Mouse (Mus musculus): ENCODE data around the gene Il9r. TPM values are rescaled to one million over a fixed set of nuclear protein-coding genes. Genes with fewer than 3 reads are reported as not detected.

Gene Il9r
- polyA plus RNA-seq, 1 experiment from 2014 or later = not detected

DNA sequence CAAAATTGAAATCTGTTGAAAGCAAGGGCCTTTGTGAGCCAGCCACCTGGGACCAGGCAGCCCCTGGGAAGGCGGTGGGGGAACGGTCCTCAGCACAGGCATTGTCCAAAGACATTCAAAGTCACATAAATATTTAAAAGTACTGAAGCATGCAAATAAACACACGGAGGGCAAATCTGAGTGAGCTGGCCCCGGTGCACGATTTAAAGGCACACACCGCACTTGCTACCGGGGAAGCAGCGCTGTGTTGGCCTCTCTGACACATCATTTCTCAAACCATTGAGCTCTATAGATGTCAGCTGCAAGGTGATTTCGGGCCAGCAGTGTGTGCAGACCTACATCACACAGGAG lies 61.5 kb downstream of the Il9r start:
- WGBS = 50% methylated on average over 9 of the region's 9 CpGs
- no peaks in the 10 kb centered on the region for H3K27me3 ChIP-seq (ENCODE audit: insufficient read depth, poor library complexity, severe bottlenecking)
- H3K9me3 ChIP-seq = no peaks in the 10 kb centered on the region
- DNase-seq (ENCODE audit: low spot score) = peak; percentile 30
- peak overlapping the region; percentile 81 for H3K27ac ChIP-seq
- H3K4me1 ChIP-seq (replicated peaks) = peaks cover 44% of the 10 kb centered on the region
- no peaks in the 10 kb centered on the region for H3K36me3 ChIP-seq
- H3K4me3 ChIP-seq = no peak overlapping the region

DNA sequence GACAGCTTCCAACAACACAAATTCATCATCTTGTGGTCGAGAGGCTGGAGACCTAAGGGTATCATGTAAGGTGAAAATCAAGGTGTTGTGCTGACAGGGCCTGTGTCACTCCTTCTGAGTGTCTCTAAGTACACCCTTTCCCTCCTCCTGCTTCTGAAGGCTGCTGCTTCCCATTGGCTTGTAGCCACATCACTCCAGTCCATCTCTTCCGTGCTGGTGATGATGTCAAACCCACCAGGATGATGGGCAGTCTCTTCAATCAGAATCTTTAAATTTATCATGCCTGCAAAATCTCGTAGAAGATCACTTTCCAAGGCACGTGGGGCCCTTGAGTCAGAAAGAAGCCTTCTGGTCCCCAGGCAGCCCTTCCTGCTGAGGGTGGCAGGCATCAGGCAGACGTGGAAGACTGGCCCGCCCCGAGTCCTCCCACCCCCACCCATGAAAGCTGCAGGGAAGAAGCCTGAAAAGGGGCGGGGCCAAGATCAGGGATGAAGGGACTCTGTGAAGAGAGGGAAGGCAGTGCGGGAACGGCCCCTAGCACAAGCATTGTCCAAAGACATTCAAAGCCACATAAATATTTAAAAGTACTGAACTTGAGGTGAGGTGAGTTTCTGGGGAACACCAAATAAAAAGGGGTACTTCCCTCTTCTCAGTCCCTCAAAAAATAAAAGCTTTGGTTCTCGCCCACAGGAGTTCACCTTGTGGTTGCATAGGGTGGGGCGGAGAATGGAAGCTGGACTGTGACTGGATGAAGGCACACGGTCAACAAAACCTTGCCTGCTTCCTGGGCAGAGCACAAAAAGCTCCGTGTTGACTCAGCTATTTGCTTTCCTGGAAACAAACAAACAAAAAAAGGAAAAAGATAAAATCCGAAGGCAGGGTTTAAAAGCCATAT lies 62.1 kb downstream of the Il9r start:
- H3K36me3 ChIP-seq = no peaks in the 10 kb centered on the region
- H3K27me3 ChIP-seq (ENCODE audit: insufficient read depth, poor library complexity, severe bottlenecking) = no peaks in the 10 kb centered on the region
- peaks cover 44% of the 10 kb centered on the region for H3K4me1 ChIP-seq (replicated peaks)
- peak; percentile 33 for DNase-seq (ENCODE audit: low spot score)
- no peak overlapping the region for H3K4me3 ChIP-seq
- WGBS = 31% methylated on average over 15 of the region's 15 CpGs
- H3K9me3 ChIP-seq = no peaks in the 10 kb centered on the region
- peak overlapping the region; percentile 81 for H3K27ac ChIP-seq

Other genes starting within 250 kb of the Il9r start
- 0.10 and 0.20 TPM in 2 replicates for gene 4930524B15Rik, start 234.7 kb downstream of the Il9r start, polyA plus RNA-seq (2016; fragmentation: Nextera tagmentation; extraction: Ambion mirVana)
- gene Nsg2, start 199.8 kb downstream of the Il9r start, polyA plus RNA-seq (2016; fragmentation: Nextera tagmentation; extraction: Ambion mirVana) = 26.5 and 76.8 TPM in 2 replicates
- 97.6 and 103 TPM in 2 replicates for gene Snrnp25, start 5.1 kb upstream of the Il9r start, polyA plus RNA-seq (2016; fragmentation: Nextera tagmentation; extraction: Ambion mirVana)
- 31.3 and 32.9 TPM in 2 replicates for gene Rhbdf1, start 22.0 kb upstream of the Il9r start, polyA plus RNA-seq (2016; fragmentation: Nextera tagmentation; extraction: Ambion mirVana)
- gene Mpg, start 26.2 kb upstream of the Il9r start, polyA plus RNA-seq (2016; fragmentation: Nextera tagmentation; extraction: Ambion mirVana) = 34.2 and 36.3 TPM in 2 replicates
- gene Nprl3, start 67.4 kb upstream of the Il9r start, polyA plus RNA-seq (2016; fragmentation: Nextera tagmentation; extraction: Ambion mirVana) = 41.1 and 45.6 TPM in 2 replicates
- gene Hba-x, start 76.1 kb upstream of the Il9r start, polyA plus RNA-seq (2016; fragmentation: Nextera tagmentation; extraction: Ambion mirVana) = 3,492 and 3,546 TPM in 2 replicates
- 2,485 and 2,589 TPM in 2 replicates for gene Hba-a1, start 83.2 kb upstream of the Il9r start, polyA plus RNA-seq (2016; fragmentation: Nextera tagmentation; extraction: Ambion mirVana)
- 6.2 and 6.4 TPM in 2 replicates for gene Hbq1b, start 86.7 kb upstream of the Il9r start, polyA plus RNA-seq (2016; fragmentation: Nextera tagmentation; extraction: Ambion mirVana)
- 4,383 and 4,938 TPM in 2 replicates for gene Hba-a2, start 96.2 kb upstream of the Il9r start, polyA plus RNA-seq (2016; fragmentation: Nextera tagmentation; extraction: Ambion mirVana)
- not detected in 2 replicates for gene Hbq1a, start 99.8 kb upstream of the Il9r start, polyA plus RNA-seq (2016; fragmentation: Nextera tagmentation; extraction: Ambion mirVana)
- gene Sh3pxd2b, start 147.5 kb upstream of the Il9r start, polyA plus RNA-seq (2016; fragmentation: Nextera tagmentation; extraction: Ambion mirVana) = 29.7 and 30.8 TPM in 2 replicates